Mouse (Mus musculus) CD4-positive helper T cell, adult 2 months (primary cell): ENCODE measurements around the gene Fzr1.

ENCODE experiments used
- DNase-seq: peaks from one replicate; pipeline ENCODE4 v3.0.0-alpha.2; 2012; ENCODE audit warnings: low read depth, missing footprints, low spot score

Gene Fzr1

GRCm38 (mm10) chr10:81377793-81378552, at the start of gene Fzr1:
Fzr1 (minus strand) TSS chr10:81378516.
- no peak for DNase-seq

- no peak for DNase-seq
Measured at GRCm38 (mm10) chr10:81427804-81428506, 49.6 kb upstream of the Fzr1 start.

GRCm38 (mm10) chr10:81427327-81427726, 49.0 kb upstream of the Fzr1 start:
- no peak for DNase-seq

- peak; percentile 62 for DNase-seq
Measured at GRCm38 (mm10) chr10:81426897-81427296, 48.6 kb upstream of the Fzr1 start.

GRCm38 (mm10) chr10:81426081-81426671, 47.9 kb upstream of the Fzr1 start:
- no peak for DNase-seq

GRCm38 (mm10) chr10:81425236-81425850, 47.0 kb upstream of the Fzr1 start:
- DNase-seq: no peak

- DNase-seq: no peak
Measured at GRCm38 (mm10) chr10:81424246-81425051, 46.1 kb upstream of the Fzr1 start.

- DNase-seq: no peak
Measured at GRCm38 (mm10) chr10:81423476-81424245, 45.3 kb upstream of the Fzr1 start.

- no peak for DNase-seq
Measured at GRCm38 (mm10) chr10:81422661-81423217, 44.4 kb upstream of the Fzr1 start.

- DNase-seq: no peak
Measured at GRCm38 (mm10) chr10:81422191-81422590, 43.9 kb upstream of the Fzr1 start.

GRCm38 (mm10) chr10:81421797-81422100, 43.4 kb upstream of the Fzr1 start:
- DNase-seq: no peak

- no peak for DNase-seq
Measured at GRCm38 (mm10) chr10:81421041-81421796, 42.9 kb upstream of the Fzr1 start.

GRCm38 (mm10) chr10:81420191-81420767, 42.0 kb upstream of the Fzr1 start:
- DNase-seq: no peak

GRCm38 (mm10) chr10:81419111-81419928, 41.0 kb upstream of the Fzr1 start:
- DNase-seq: no peak

- DNase-seq: no peak
Measured at GRCm38 (mm10) chr10:81418216-81419070, 40.1 kb upstream of the Fzr1 start.

- no peak for DNase-seq
Measured at GRCm38 (mm10) chr10:81417227-81418215, 39.2 kb upstream of the Fzr1 start.
